Mouse (Mus musculus): ENCODE results near the gene Fbxo34. TPM values are rescaled to one million over a fixed set of nuclear protein-coding genes. Genes with fewer than 3 reads are reported as not detected.

Fbxo34 gene
- polyA plus RNA-seq, 1 experiment from 2014 or later = 23.1 TPM

DNA sequence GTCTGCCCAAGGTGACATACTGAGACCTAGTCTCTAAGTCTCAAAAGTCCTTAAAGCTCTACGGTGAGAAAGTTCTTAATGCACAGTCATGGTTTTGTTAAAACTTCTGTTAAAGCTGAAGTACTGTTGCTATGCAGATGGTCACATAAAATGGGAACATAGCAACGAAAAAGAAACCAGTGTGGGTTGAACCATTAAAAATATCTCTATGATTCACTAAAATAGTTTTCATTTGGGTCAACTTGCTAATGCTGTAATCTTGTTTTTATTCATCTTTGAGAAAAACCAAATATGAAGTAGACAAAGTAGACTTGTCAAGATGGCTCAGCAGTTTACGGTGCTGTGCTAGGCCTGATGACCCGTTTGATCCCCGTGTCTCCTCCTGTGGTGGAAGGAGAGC is 56.5 kb downstream of the Fbxo34 start:
- WGBS = 97% methylated on average over 5 of the region's 5 CpGs

DNA sequence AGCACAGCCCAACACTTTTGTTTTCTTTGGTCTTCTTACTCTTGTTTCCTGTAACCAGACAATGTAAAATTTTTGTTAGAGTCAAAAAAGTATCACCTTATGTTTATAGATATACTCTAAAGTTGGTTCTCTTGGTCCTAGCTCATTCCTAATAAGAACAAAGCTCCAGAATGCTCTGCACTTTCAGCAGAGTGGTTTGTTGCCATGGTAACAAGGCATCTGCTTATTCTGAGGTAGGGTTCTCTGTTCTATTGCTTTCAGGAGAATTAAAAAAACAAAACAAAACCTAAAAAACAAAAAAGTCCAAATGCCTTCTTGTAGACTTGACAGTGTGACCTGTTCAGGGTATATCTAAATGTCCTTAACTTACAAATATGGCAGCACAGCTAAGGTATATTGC is 57.8 kb downstream of the Fbxo34 start:
- Histone ChIP-seq H3K27ac (ENCODE audit: low read length) (no peak overlapping the region), H3K27me3 (replicated peaks; ENCODE audit: control insufficient read depth, insufficient read depth, low read length) (no peaks in the 10 kb centered on the region), H3K4me2 (ENCODE audit: low read length) (no peak overlapping the region), H3K9ac (replicated peaks; ENCODE audit: low read depth, low read length) (no peak overlapping the region), H3K36me3 (ENCODE audit: control insufficient read depth, insufficient read depth) (no peaks in the 10 kb centered on the region), H3K9me3 (ENCODE audit: control insufficient read depth, low read length) (no peaks in the 10 kb centered on the region), H3K4me3 (replicated peaks; ENCODE audit: low read length) (no peak overlapping the region), H3K4me1 (replicated peaks; ENCODE audit: control insufficient read depth, insufficient read depth, low read length) (no peaks in the 10 kb centered on the region)
- ATAC-seq = no peak

More for the DNA sequence above, 56.5 kb downstream of the Fbxo34 start:
- no peaks in the 10 kb centered on the region for H3K4me1 ChIP-seq (replicated peaks; ENCODE audit: control insufficient read depth, insufficient read depth, low read length)
- no peak overlapping the region for H3K9ac ChIP-seq (replicated peaks; ENCODE audit: low read depth, low read length)
- H3K27ac ChIP-seq (ENCODE audit: low read length) = no peak overlapping the region
- no peaks in the 10 kb centered on the region for H3K27me3 ChIP-seq (replicated peaks; ENCODE audit: control insufficient read depth, insufficient read depth, low read length)
- no peak overlapping the region for H3K4me3 ChIP-seq (replicated peaks; ENCODE audit: low read length)
- no peak overlapping the region for H3K4me2 ChIP-seq (ENCODE audit: low read length)
- no peak for ATAC-seq
- H3K36me3 ChIP-seq (ENCODE audit: control insufficient read depth, insufficient read depth) = no peaks in the 10 kb centered on the region
- no peaks in the 10 kb centered on the region for H3K9me3 ChIP-seq (ENCODE audit: control insufficient read depth, low read length)

DNA sequence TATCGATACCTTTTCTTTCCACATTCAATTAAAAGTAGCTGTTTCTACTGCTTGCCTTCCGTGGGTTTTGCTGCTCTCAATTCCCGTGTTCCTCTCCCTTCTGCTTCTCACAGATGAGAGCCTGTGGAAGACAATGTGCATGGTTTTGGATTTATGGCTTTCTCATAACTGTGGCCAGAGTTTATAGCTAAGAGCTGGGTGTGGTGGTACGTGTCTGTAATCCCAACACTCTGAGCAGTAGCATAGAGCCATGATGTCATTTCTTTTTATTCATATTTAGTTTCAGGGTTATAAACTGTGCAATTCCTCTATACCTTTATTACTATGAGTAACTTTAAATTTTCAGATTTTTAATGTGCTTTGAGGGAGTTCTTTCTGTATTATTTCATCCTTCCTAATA is 60.0 kb downstream of the Fbxo34 start:
- ATAC-seq = no peak
- Histone ChIP-seq H3K4me1 (replicated peaks; ENCODE audit: control insufficient read depth, insufficient read depth, low read length) (no peaks in the 10 kb centered on the region), H3K4me2 (ENCODE audit: low read length) (no peak overlapping the region), H3K27me3 (replicated peaks; ENCODE audit: control insufficient read depth, insufficient read depth, low read length) (no peaks in the 10 kb centered on the region), H3K9ac (replicated peaks; ENCODE audit: low read depth, low read length) (no peak overlapping the region), H3K36me3 (ENCODE audit: control insufficient read depth, insufficient read depth) (no peaks in the 10 kb centered on the region), H3K9me3 (ENCODE audit: control insufficient read depth, low read length) (no peaks in the 10 kb centered on the region), H3K27ac (ENCODE audit: low read length) (no peak overlapping the region), H3K4me3 (replicated peaks; ENCODE audit: low read length) (no peak overlapping the region)
- 92% methylated on average over 4 of the region's 4 CpGs for WGBS

DNA sequence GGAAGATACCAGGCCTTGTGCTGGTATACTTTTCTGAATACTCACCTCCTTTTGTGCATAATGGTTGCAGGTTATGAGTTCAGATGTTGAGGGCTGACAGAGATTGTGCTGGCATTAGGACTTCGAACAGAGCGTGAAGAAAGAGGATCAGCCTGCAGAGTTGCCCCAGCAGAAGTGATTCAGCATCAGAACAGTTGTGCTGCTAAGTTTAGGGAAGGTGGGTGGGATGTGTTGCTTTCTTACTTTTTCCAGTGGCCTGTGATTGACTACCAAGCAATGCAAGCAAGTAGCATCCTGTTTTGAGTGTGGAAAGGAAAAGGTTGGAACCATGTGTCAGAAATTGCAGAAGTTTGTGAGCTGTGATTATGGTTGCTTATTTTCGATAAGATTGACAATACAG is 63.4 kb downstream of the Fbxo34 start:
- 93% methylated on average over 3 of the region's 3 CpGs for WGBS
- no peak overlapping the region for H3K4me3 ChIP-seq (replicated peaks; ENCODE audit: low read length)
- no peak overlapping the region for H3K27ac ChIP-seq (ENCODE audit: low read length)
- no peaks in the 10 kb centered on the region for H3K9me3 ChIP-seq (ENCODE audit: control insufficient read depth, low read length)
- ATAC-seq = no peak
- H3K36me3 ChIP-seq (ENCODE audit: control insufficient read depth, insufficient read depth) = no peaks in the 10 kb centered on the region
- no peaks in the 10 kb centered on the region for H3K27me3 ChIP-seq (replicated peaks; ENCODE audit: control insufficient read depth, insufficient read depth, low read length)
- H3K9ac ChIP-seq (replicated peaks; ENCODE audit: low read depth, low read length) = no peak overlapping the region
- H3K4me2 ChIP-seq (ENCODE audit: low read length) = no peak overlapping the region
- H3K4me1 ChIP-seq (replicated peaks; ENCODE audit: control insufficient read depth, insufficient read depth, low read length) = no peaks in the 10 kb centered on the region

DNA sequence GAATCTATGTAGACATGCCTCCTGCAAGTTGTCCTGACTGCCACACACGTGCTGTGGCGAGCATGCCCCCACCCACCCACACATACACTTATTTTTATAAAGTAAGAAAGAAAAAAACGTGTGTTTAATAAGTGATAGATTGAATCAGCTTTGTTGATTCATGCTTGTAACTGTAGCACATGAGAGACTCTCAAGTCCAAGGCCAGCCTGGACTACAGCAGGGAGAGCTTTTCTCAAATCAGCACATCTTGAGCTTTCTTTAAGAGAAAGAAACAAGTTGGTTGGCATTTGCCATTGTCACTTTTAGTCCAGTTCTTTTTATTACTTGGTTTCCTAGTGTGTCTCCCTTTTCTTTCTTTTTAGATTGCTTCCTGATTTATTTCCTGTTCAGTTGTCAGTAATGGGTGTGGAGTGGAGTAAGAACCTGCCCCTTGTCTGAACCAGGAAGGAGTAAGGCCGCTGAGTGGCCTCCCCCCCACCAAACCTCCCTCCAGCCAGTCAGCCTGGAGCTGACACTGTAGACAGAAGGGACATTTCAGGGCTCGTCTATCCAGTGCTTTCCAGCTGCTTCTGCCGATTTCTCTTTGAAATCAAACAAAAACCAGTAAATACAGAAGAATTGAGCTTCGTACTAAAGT is 64.7 kb downstream of the Fbxo34 start:
- Histone ChIP-seq H3K36me3 (ENCODE audit: control insufficient read depth, insufficient read depth) (no peaks in the 10 kb centered on the region), H3K4me2 (ENCODE audit: low read length) (no peak overlapping the region), H3K4me1 (replicated peaks; ENCODE audit: control insufficient read depth, insufficient read depth, low read length) (no peaks in the 10 kb centered on the region), H3K9me3 (ENCODE audit: control insufficient read depth, low read length) (no peaks in the 10 kb centered on the region), H3K27ac (ENCODE audit: low read length) (no peak overlapping the region), H3K4me3 (replicated peaks; ENCODE audit: low read length) (no peak overlapping the region), H3K9ac (replicated peaks; ENCODE audit: low read depth, low read length) (no peak overlapping the region), H3K27me3 (replicated peaks; ENCODE audit: control insufficient read depth, insufficient read depth, low read length) (no peaks in the 10 kb centered on the region)
- no peak for ATAC-seq
- WGBS = 64% methylated on average over 7 of the region's 7 CpGs

DNA sequence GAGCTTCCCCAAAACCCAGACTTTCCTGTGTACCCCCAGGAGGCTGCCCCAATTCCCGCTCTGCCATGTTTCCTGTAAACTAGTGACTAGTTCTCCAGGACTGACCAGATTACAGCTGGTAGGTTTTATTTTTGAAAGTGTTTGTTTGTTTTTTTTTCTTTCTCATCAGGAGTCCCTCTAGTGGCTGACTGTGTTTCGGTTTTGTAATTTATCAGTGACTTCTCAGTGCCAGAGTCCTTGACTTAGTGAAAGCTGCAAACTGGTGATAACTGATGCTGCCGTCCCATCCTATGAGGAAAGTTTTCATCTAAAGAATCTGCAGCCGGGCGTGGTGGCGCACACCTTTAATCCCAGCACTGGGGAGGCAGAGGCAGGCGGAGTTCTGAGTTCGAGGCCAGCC is 65.4 kb downstream of the Fbxo34 start:
- Histone ChIP-seq H3K27me3 (replicated peaks; ENCODE audit: control insufficient read depth, insufficient read depth, low read length) (no peaks in the 10 kb centered on the region), H3K9ac (replicated peaks; ENCODE audit: low read depth, low read length) (no peak overlapping the region), H3K4me2 (ENCODE audit: low read length) (no peak overlapping the region), H3K4me1 (replicated peaks; ENCODE audit: control insufficient read depth, insufficient read depth, low read length) (no peaks in the 10 kb centered on the region), H3K4me3 (replicated peaks; ENCODE audit: low read length) (no peak overlapping the region), H3K27ac (ENCODE audit: low read length) (no peak overlapping the region), H3K36me3 (ENCODE audit: control insufficient read depth, insufficient read depth) (no peaks in the 10 kb centered on the region), H3K9me3 (ENCODE audit: control insufficient read depth, low read length) (no peaks in the 10 kb centered on the region)
- 94% methylated on average over 8 of the region's 8 CpGs for WGBS
- no peak for ATAC-seq

DNA sequence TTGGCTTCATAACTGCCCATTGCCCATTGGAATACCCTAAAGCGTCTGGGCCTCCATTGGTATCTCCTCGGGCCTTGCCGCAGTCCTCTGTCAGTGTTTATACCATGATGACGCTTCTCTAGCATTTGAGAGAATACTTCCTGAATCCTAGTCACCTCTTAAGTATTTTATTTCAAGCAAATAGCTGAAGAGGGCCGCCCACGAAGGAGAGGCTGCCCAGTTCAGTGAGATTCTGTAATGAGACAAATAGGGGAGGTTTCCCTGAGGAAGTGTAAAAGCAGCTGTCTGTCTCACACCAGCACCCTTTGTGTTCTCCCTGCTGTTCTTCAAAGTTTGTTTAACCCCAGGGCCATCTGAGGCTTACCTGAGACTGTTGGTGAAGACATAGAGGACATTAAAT is 66.5 kb downstream of the Fbxo34 start:
- no peak for ATAC-seq
- Histone ChIP-seq H3K4me3 (replicated peaks; ENCODE audit: low read length) (no peak overlapping the region), H3K9me3 (ENCODE audit: control insufficient read depth, low read length) (no peaks in the 10 kb centered on the region), H3K4me1 (replicated peaks; ENCODE audit: control insufficient read depth, insufficient read depth, low read length) (no peaks in the 10 kb centered on the region), H3K27ac (ENCODE audit: low read length) (no peak overlapping the region), H3K4me2 (ENCODE audit: low read length) (no peak overlapping the region), H3K9ac (replicated peaks; ENCODE audit: low read depth, low read length) (no peak overlapping the region), H3K36me3 (ENCODE audit: control insufficient read depth, insufficient read depth) (no peaks in the 10 kb centered on the region), H3K27me3 (replicated peaks; ENCODE audit: control insufficient read depth, insufficient read depth, low read length) (no peaks in the 10 kb centered on the region)
- WGBS = 91% methylated on average over 6 of the region's 6 CpGs

DNA sequence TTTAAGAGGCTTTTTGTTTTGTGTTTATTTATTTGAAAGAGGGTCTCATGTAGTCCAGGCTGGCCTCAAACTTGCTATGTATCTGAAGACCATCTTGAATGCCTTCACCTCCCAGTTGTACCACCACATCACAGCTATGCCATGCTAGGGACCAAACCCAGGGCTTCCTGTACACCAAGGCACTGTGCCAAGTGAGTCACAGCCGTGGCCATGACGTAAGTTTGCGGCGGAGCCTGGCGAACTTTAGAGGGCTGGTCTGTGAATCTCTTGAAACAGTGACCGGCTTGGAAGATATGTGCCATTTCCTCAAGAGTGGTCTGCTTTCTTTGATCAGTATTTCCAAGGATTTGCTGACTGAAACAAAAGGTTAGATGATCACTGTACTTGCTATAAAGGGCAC is 68.4 kb downstream of the Fbxo34 start:
- Histone ChIP-seq H3K9me3 (ENCODE audit: control insufficient read depth, low read length) (no peaks in the 10 kb centered on the region), H3K36me3 (ENCODE audit: control insufficient read depth, insufficient read depth) (no peaks in the 10 kb centered on the region), H3K4me2 (ENCODE audit: low read length) (no peak overlapping the region), H3K4me1 (replicated peaks; ENCODE audit: control insufficient read depth, insufficient read depth, low read length) (no peaks in the 10 kb centered on the region), H3K4me3 (replicated peaks; ENCODE audit: low read length) (no peak overlapping the region), H3K9ac (replicated peaks; ENCODE audit: low read depth, low read length) (no peak overlapping the region), H3K27me3 (replicated peaks; ENCODE audit: control insufficient read depth, insufficient read depth, low read length) (no peaks in the 10 kb centered on the region), H3K27ac (ENCODE audit: low read length) (no peak overlapping the region)
- WGBS = 91% methylated on average over 6 of the region's 6 CpGs
- ATAC-seq = no peak

DNA sequence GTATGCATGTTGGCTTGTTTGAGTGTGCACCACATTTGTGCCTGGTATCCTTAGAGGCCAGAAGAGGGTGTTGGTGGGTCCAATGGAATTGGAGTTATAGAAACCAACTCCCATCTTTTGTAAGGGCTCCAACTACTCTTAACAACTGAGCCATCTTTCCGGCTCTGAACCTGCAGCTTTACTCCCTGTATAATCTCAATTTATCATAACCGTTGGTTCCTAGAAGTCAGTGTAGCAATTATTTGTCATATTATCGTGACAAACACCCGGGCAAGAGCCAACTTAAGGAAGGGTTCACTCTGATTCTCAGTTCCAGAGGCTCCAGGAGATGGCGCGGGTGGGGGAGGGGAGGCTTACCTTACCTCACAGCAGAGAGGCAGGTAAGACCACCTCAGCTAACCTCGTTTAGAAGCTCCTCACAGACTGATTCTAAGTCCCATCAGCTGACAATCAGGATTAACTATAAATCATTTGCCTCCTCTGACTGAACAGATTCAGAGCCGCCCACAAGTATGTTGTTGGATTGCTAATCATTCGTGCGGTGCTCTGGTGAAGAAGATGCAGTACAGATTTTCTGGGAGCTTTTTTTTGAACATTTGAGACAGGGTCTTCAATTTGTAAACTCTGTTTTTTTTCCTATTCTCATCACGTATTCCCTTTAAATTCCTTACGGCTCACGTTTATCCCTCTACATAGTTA is 70.7 kb downstream of the Fbxo34 start:
- no peak overlapping the region for H3K4me2 ChIP-seq (ENCODE audit: low read length)
- no peak overlapping the region for H3K9ac ChIP-seq (replicated peaks; ENCODE audit: low read depth, low read length)
- 88% methylated on average over 13 of the region's 13 CpGs for WGBS
- H3K27me3 ChIP-seq (replicated peaks; ENCODE audit: control insufficient read depth, insufficient read depth, low read length) = no peaks in the 10 kb centered on the region
- H3K27ac ChIP-seq (ENCODE audit: low read length) = no peak overlapping the region
- no peak for ATAC-seq
- H3K36me3 ChIP-seq (ENCODE audit: control insufficient read depth, insufficient read depth) = no peaks in the 10 kb centered on the region
- no peak overlapping the region for H3K4me3 ChIP-seq (replicated peaks; ENCODE audit: low read length)
- no peaks in the 10 kb centered on the region for H3K9me3 ChIP-seq (ENCODE audit: control insufficient read depth, low read length)
- no peaks in the 10 kb centered on the region for H3K4me1 ChIP-seq (replicated peaks; ENCODE audit: control insufficient read depth, insufficient read depth, low read length)

DNA sequence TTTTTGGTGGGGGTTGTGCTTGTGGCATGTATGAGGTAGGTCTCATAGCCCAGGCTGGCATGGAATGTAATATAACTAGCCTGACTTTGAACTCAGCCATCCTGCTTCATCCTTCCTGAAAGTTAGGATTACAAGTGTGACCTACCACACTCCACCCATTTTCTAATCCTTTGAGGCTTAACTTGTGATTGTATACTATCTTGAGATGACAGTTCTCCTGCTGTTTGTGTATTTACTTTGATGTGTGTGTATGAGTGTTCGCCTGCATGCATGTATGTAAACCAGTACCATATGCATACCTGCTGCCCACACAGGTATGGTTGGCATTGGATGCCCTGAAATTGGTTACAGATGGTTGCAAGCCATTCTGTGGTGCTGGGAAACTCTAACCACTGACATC is 71.4 kb downstream of the Fbxo34 start:
- 94% methylated on average over 1 of the region's 1 CpGs for WGBS
- ATAC-seq = no peak

More for the DNA sequence above, 71.4 kb downstream of the Fbxo34 start:
- H3K4me3 ChIP-seq (replicated peaks; ENCODE audit: low read length) = no peak overlapping the region
- H3K36me3 ChIP-seq (ENCODE audit: control insufficient read depth, insufficient read depth) = no peaks in the 10 kb centered on the region
- no peak overlapping the region for H3K27ac ChIP-seq (ENCODE audit: low read length)
- no peaks in the 10 kb centered on the region for H3K4me1 ChIP-seq (replicated peaks; ENCODE audit: control insufficient read depth, insufficient read depth, low read length)
- H3K4me2 ChIP-seq (ENCODE audit: low read length) = no peak overlapping the region
- no peaks in the 10 kb centered on the region for H3K9me3 ChIP-seq (ENCODE audit: control insufficient read depth, low read length)
- no peak overlapping the region for H3K9ac ChIP-seq (replicated peaks; ENCODE audit: low read depth, low read length)
- H3K27me3 ChIP-seq (replicated peaks; ENCODE audit: control insufficient read depth, insufficient read depth, low read length) = no peaks in the 10 kb centered on the region

Measured in forebrain, embryonic 16.5 days (tissue).